Mouse (Mus musculus) limb, embryonic 12.5 days (tissue): ENCODE measurements around the gene Clic4. TPM values are rescaled to one million over a fixed set of nuclear protein-coding genes. Genes with fewer than 3 reads are reported as not detected.

ENCODE experiments used
- ATAC-seq: fragments of 200-750 bp; cut with Nextera tagmentation; 2 replicates; pipeline ENCODE4 v1.8.0; 2017; ENCODE audit warnings: low read depth, moderate TSS enrichment; ENCODE audit not compliant: insufficient number of reproducible peaks, insufficient read depth, low FRiP score, low TSS enrichment
- H3K27ac ChIP-seq: fragments of 300-500 bp; sonication (generic); 2 replicates; pipeline ENCODE4 v1.5.1; 2016; ENCODE audit warnings: mild to moderate bottlenecking, moderate library complexity
- H3K27me3 ChIP-seq: fragments of 300-500 bp; sonication (generic); 2 replicates; pipeline ENCODE4 v1.6.1; 2016; ENCODE audit warnings: mild to moderate bottlenecking, moderate library complexity
- H3K36me3 ChIP-seq: fragments of 300-500 bp; sonication (generic); 2 replicates; pipeline ENCODE4 v1.6.1; 2016; ENCODE audit warnings: mild to moderate bottlenecking, moderate library complexity
- H3K4me1 ChIP-seq: fragments of 300-500 bp; sonication (generic); replicated peaks from 2 replicates; pipeline ENCODE4 v1.6.1; 2016
- H3K4me2 ChIP-seq: fragments of 300-500 bp; sonication (generic); 2 replicates; pipeline ENCODE4 v1.6.1; 2016; ENCODE audit warnings: mild to moderate bottlenecking, moderate library complexity
- H3K4me3 ChIP-seq: fragments of 300-500 bp; sonication (generic); replicated peaks from 2 replicates; pipeline ENCODE4 v1.5.1; 2016; ENCODE audit warnings: mild to moderate bottlenecking
- H3K9ac ChIP-seq: fragments of 300-500 bp; sonication (generic); replicated peaks from 2 replicates; pipeline ENCODE4 v1.6.1; 2016; ENCODE audit warnings: mild to moderate bottlenecking, moderate library complexity
- H3K9me3 ChIP-seq: fragments of 300-500 bp; sonication (generic); 2 replicates; pipeline ENCODE4 v1.6.1; 2016; ENCODE audit warnings: mild to moderate bottlenecking, moderate library complexity
- WGBS: fragments of 180-500 bp; shearing (Covaris S2); methylation state at CpG from one replicate; pipeline ENCODE4 v1.1.7; 2016; 5-methylcytosine and 5-hydroxymethylcytosine counted together
- polyA plus RNA-seq: library from polyadenylated mRNA; unstranded; fragments of >200 nt; fragmentation: Nextera tagmentation; extraction: Ambion mirVana; gene quantifications from 2 replicates; pipeline ENCODE4 v1.2.1, GENCODE M21; 2016

Gene Clic4
- polyA plus RNA-seq, 1 experiment from 2014 or later, result 191 TPM

GRCm38 (mm10) chr4:135306971-135307632 lies 34.5 kb upstream of the Clic4 start:
- Histone ChIP-seq H3K27me3 (no peaks in the 10 kb centered on the region), H3K4me3 (no peak overlapping the region), H3K36me3 (no peaks in the 10 kb centered on the region), H3K4me2 (0 out of 2 replicates have a peak overlapping the region, but pooled peaks have one; percentile 13), H3K9ac (no peak overlapping the region), H3K4me1 (peaks cover 27% of the 10 kb centered on the region; the same call in 1 of the 2 replicates), H3K9me3 (no peaks in the 10 kb centered on the region), H3K27ac (no peak overlapping the region)
- no peak for ATAC-seq
- 43% methylated on average over 17 of the region's 17 CpGs for WGBS

GRCm38 (mm10) chr4:135306533-135306932 lies 33.9 kb upstream of the Clic4 start:
- WGBS, result 60% methylated on average over 4 of the region's 4 CpGs
- 0 out of 2 replicates have a peak overlapping the region, but pooled peaks have one; percentile 12 for H3K27ac ChIP-seq

GRCm38 (mm10) chr4:135302261-135302660 lies 29.6 kb upstream of the Clic4 start:
- Histone ChIP-seq H3K27ac (no peak overlapping the region), H3K9ac (no peak overlapping the region), H3K4me2 (no peak overlapping the region), H3K27me3 (no peaks in the 10 kb centered on the region), H3K4me1 (peaks cover 22% of the 10 kb centered on the region), H3K9me3 (no peaks in the 10 kb centered on the region), H3K36me3 (no peaks in the 10 kb centered on the region), H3K4me3 (no peak overlapping the region)
- 86% methylated on average over 10 of the region's 10 CpGs for WGBS
- no peak for ATAC-seq

More at GRCm38 (mm10) chr4:135306533-135306932, 33.9 kb upstream of the Clic4 start:
- Histone ChIP-seq H3K36me3 (no peaks in the 10 kb centered on the region), H3K4me1 (peaks cover 27% of the 10 kb centered on the region; the same call in 1 of the 2 replicates), H3K27me3 (no peaks in the 10 kb centered on the region), H3K4me2 (no peak overlapping the region), H3K4me3 (no peak overlapping the region), H3K9ac (no peak overlapping the region), H3K9me3 (no peaks in the 10 kb centered on the region)
- ATAC-seq, result no peak

- Histone ChIP-seq H3K4me1 (peaks cover 20% of the 10 kb centered on the region), H3K9me3 (no peaks in the 10 kb centered on the region), H3K4me2 (no peak overlapping the region), H3K9ac (no peak overlapping the region), H3K27ac (no peak overlapping the region), H3K36me3 (no peaks in the 10 kb centered on the region), H3K4me3 (no peak overlapping the region), H3K27me3 (no peaks in the 10 kb centered on the region)
- ATAC-seq, result no peak
- WGBS, result 83% methylated on average over 3 of the region's 3 CpGs
Observed at GRCm38 (mm10) chr4:135301166-135301565, 28.6 kb upstream of the Clic4 start.

- ATAC-seq, result no peak
- Histone ChIP-seq H3K27ac (no peak overlapping the region), H3K4me3 (no peak overlapping the region), H3K27me3 (no peaks in the 10 kb centered on the region), H3K9me3 (no peaks in the 10 kb centered on the region), H3K9ac (no peak overlapping the region), H3K4me2 (no peak overlapping the region), H3K36me3 (no peaks in the 10 kb centered on the region), H3K4me1 (peaks cover 20% of the 10 kb centered on the region)
- 90% methylated on average over 26 of the region's 26 CpGs for WGBS
Observed at GRCm38 (mm10) chr4:135300248-135301041, 27.8 kb upstream of the Clic4 start.

- Histone ChIP-seq H3K27ac (peak overlapping the region; percentile 82), H3K4me2 (no peak overlapping the region), H3K9ac (no peak overlapping the region), H3K9me3 (no peaks in the 10 kb centered on the region), H3K36me3 (no peaks in the 10 kb centered on the region), H3K4me1 (peaks cover 20% of the 10 kb centered on the region), H3K27me3 (no peaks in the 10 kb centered on the region), H3K4me3 (no peak overlapping the region)
- ATAC-seq, result no peak
- WGBS, result 92% methylated on average over 10 of the region's 10 CpGs
Observed at GRCm38 (mm10) chr4:135298680-135299079, 26.1 kb upstream of the Clic4 start.

- H3K27me3 ChIP-seq, result no peaks in the 10 kb centered on the region
- no peak overlapping the region for H3K4me2 ChIP-seq
- peak overlapping the region; percentile 82 for H3K27ac ChIP-seq
- no peak overlapping the region for H3K9ac ChIP-seq
- WGBS, result 76% methylated on average over 15 of the region's 15 CpGs
- no peak overlapping the region for H3K4me3 ChIP-seq
- H3K9me3 ChIP-seq, result no peaks in the 10 kb centered on the region
- peaks cover 20% of the 10 kb centered on the region for H3K4me1 ChIP-seq
- no peaks in the 10 kb centered on the region for H3K36me3 ChIP-seq
- ATAC-seq, result peak; percentile 55
Observed at GRCm38 (mm10) chr4:135297931-135298546, 25.4 kb upstream of the Clic4 start.

GRCm38 (mm10) chr4:135297146-135297545 lies 24.5 kb upstream of the Clic4 start:
- no peak overlapping the region for H3K9ac ChIP-seq
- H3K36me3 ChIP-seq, result no peaks in the 10 kb centered on the region
- H3K4me3 ChIP-seq, result no peak overlapping the region
- 67% methylated on average over 7 of the region's 7 CpGs for WGBS
- H3K9me3 ChIP-seq, result no peaks in the 10 kb centered on the region
- no peak overlapping the region for H3K27ac ChIP-seq
- no peak for ATAC-seq
- H3K27me3 ChIP-seq, result no peaks in the 10 kb centered on the region
- H3K4me1 ChIP-seq, result peaks cover 26% of the 10 kb centered on the region
- H3K4me2 ChIP-seq, result no peak overlapping the region

- Histone ChIP-seq H3K9ac (no peak overlapping the region), H3K36me3 (no peaks in the 10 kb centered on the region), H3K4me3 (no peak overlapping the region), H3K4me1 (peaks cover 32% of the 10 kb centered on the region), H3K27ac (no peak overlapping the region), H3K9me3 (no peaks in the 10 kb centered on the region), H3K4me2 (no peak overlapping the region), H3K27me3 (no peaks in the 10 kb centered on the region)
- ATAC-seq, result no peak
Observed at GRCm38 (mm10) chr4:135296565-135296964, 24.0 kb upstream of the Clic4 start.

- Histone ChIP-seq H3K27ac (no peak overlapping the region), H3K36me3 (no peaks in the 10 kb centered on the region), H3K4me1 (peaks cover 33% of the 10 kb centered on the region), H3K4me3 (no peak overlapping the region), H3K4me2 (no peak overlapping the region), H3K27me3 (no peaks in the 10 kb centered on the region), H3K9me3 (no peaks in the 10 kb centered on the region), H3K9ac (no peak overlapping the region)
- ATAC-seq, result no peak
- 89% methylated on average over 3 of the region's 3 CpGs for WGBS
Observed at GRCm38 (mm10) chr4:135293813-135294212, 21.2 kb upstream of the Clic4 start.

- WGBS, result 8% methylated on average over 12 of the region's 12 CpGs
- Histone ChIP-seq H3K9ac (no peak overlapping the region), H3K4me1 (peaks cover 27% of the 10 kb centered on the region), H3K4me2 (peak overlapping the region; percentile 38), H3K36me3 (no peaks in the 10 kb centered on the region), H3K9me3 (no peaks in the 10 kb centered on the region), H3K27ac (peak overlapping the region; percentile 62), H3K27me3 (no peaks in the 10 kb centered on the region), H3K4me3 (no peak overlapping the region)
- ATAC-seq, result peak; percentile 56
Observed at GRCm38 (mm10) chr4:135292477-135293089, 20.0 kb upstream of the Clic4 start.
